Mouse (Mus musculus): Measurements from ENCODE around the gene Fscn1. TPM values are rescaled to one million over a fixed set of nuclear protein-coding genes. Genes with fewer than 3 reads are reported as not detected.
A peak's percentile ranks its signal among the peaks of the same experiment; 100 is the strongest.

The Fscn1 gene
- total RNA-seq, 2 experiments from 2014 or later: 172 to 173 TPM

DNA sequence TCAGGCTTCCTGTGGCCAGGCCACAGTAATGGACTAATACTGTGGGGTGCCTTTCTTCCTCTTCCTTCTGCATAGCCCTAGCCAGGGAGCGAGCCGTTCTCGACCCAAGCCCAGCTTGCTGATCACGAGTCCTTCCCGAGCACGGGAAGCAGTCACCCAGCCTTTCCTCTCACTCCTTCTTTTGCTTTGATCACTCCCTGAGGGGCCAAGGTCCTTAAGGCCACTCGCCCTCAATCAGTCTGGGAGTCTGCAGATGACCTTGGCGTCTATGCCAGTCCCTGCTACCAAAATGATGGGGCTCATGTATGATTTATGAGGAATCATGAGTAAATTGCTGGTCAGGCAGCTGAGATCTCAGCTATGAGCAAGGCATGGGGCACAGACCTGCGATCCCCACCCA, 37.4 kb downstream of the Fscn1 start:
- DNase-seq (ENCODE audit: low spot score in 2 of 2): no peak
- TF ChIP-seq CTCF (conservative IDR thresholded peaks at IDR 0.05): no peak
- Histone ChIP-seq H3K4me3 (no peak overlapping the region), H3K27ac (peak overlapping the region; percentile 57; the same call in 1 of the 2 replicates)

DNA sequence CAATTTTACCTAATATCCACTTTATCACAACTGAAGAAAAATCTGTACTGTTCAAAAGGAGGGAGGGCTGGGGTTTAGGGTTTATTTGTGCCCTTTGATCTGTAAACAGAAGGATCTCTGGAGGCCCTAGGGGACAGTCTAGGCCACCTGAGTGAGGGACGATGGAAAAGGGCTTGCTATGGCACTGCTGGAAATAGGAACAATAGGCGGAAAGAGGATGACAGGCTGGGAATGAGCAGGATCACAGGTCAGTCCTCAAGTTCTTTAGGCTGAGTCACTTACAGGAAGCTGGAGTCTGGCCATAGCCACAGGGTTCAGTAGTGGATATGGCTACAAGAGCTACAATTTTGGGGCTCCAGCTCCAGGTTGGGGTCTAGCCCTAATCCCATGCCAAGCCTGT, 38.0 kb downstream of the Fscn1 start:
- DNase-seq (ENCODE audit: low spot score in 2 of 2): no peak
- no peak for TF ChIP-seq CTCF (conservative IDR thresholded peaks at IDR 0.05)
- peak overlapping the region; percentile 57; the same call in 1 of the 2 replicates for H3K27ac ChIP-seq

DNA sequence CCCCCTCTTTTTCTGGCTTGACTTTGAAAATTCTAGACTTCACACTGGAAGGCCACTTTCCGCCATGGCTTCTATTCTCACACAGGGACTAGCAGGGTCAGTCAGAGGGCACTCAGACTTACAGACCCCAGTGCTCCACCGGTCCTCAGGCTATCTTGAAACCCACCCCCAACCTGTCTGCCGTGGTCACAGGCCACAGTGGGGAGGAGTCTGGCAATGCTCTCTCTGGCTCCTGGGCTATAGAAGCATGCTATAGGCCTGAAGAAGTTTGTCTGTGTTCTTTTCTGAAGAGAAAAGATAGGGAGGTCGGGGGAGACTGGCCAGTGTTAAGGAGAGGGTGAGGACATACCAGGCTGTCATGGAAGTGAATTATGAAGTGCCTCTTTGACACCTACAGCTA, 39.9 kb downstream of the Fscn1 start:
- Histone ChIP-seq H3K4me3 (no peak overlapping the region), H3K27ac (peak overlapping the region; percentile 89)
- DNase-seq (ENCODE audit: low spot score in 2 of 2): no peak
- TF ChIP-seq CTCF (conservative IDR thresholded peaks at IDR 0.05): no peak

More for the DNA sequence above, 38.0 kb downstream of the Fscn1 start:
- no peak overlapping the region for H3K4me3 ChIP-seq

DNA sequence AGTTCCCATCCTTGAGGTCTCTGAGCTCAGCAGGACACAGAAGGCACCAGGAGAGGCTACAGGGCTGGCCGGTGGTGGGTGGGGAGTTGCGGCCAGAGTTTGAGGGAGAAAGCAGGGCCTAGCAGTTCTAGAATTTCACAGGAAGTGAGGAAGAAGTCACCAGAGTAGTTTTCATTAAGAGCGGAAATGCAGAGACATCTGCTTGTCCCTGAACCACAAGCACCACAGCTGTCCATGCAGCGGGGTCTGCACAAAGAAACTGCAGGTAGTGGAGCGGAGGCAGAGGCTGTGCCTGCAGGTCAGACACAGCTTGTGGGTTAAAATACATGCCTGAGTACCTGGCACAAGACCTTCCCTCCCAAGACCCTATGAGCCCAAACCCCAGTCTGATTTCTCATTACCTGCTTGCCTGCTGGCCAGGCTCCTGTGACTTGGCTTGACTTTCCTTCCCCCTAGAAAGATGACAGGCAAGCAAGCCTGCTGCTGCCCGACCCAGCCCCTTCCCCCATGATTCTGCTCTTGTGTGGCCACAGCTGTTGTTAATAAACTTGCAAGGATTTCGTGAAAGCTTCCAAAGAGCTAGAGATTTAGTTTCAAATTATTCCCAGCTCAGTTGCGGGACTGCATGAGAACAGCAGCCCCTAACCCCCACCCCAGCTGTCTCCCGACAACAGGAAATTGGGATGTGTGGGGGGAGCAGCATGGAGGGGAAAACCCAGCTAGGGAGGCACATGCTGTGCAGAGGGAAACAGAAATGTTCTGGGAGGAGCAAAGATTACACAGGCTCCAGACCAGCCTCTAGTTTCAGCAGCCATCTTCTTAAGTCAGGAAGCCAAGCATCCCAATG, 40.7 kb downstream of the Fscn1 start:
- no peak for TF ChIP-seq CTCF (conservative IDR thresholded peaks at IDR 0.05)
- peak; percentile 67 to 73 for DNase-seq (ENCODE audit: low spot score in 2 of 2)
- H3K27ac ChIP-seq: peak overlapping the region; percentile 89
- no peak overlapping the region for H3K4me3 ChIP-seq

DNA sequence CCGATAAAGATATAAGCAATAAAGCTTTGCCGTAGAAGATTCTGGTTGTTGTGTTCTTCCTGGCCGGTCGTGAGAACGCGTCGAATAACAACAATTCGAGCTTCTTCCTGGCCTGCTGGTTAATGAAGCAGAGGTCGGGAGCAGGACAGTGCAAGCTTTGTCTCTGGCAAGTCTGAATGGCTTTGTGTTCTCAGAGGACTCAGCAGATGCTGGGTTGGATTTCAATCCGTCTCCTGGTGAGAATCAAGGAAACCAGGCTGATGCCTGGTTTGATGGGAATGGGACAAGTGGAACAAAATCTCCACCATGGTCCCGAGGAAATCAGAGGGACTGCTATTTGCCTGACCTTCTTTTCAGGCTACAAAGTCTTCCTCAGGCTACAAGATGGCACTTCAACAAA, 49.2 kb downstream of the Fscn1 start:
- no peak overlapping the region for H3K4me3 ChIP-seq
- no peak for DNase-seq (ENCODE audit: low spot score in 2 of 2)
- TF ChIP-seq CTCF (conservative IDR thresholded peaks at IDR 0.05): no peak
- peak overlapping the region; percentile 76 for H3K27ac ChIP-seq

DNA sequence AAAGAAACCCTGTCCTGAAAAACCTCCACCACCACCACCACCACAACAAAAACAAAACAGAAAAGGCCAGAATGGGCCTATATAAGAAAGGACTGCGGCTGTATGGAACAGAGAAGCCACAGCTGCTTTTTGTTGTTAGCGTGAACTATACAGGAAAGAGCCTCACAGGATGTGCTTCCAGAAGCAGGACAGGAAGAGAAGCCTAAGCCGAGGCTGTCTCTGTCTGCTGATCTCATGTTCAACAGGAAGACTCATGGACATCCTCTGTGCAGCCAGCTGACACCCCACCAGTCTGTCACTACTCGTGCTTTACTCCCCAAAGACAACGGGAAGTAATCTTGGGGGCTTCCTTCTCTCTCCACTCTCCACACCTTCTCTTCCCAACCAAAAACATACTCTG, 57.3 kb downstream of the Fscn1 start:
- H3K27ac ChIP-seq: no peak overlapping the region
- H3K4me3 ChIP-seq: no peak overlapping the region
- TF ChIP-seq CTCF (conservative IDR thresholded peaks at IDR 0.05): no peak
- no peak for DNase-seq (ENCODE audit: low spot score in 2 of 2)

Other genes with a start within 250 kb of the Fscn1 start
- 100 to 1,000 TPM; 142 to 143 TPM for gene Tnrc18, start 142.7 kb upstream of the Fscn1 start, total RNA-seq (2021)
- gene Fbxl18, start 64.9 kb upstream of the Fscn1 start, total RNA-seq (2021): 10 to 100 TPM; 36.7 to 39.9 TPM
- 1,000 to 10,000 TPM; 3,149 to 3,251 TPM for gene Actb, start 53.6 kb upstream of the Fscn1 start, total RNA-seq (2021)
- 10 to 100 TPM; 47.8 to 52.5 TPM for gene Rnf216, start 152.7 kb downstream of the Fscn1 start, total RNA-seq (2021)
- under 1 TPM; 0.07 to 0.26 TPM for gene Olfr718-ps1, start 187.2 kb downstream of the Fscn1 start, total RNA-seq (2021)
- gene Rbak, start 220.4 kb downstream of the Fscn1 start, total RNA-seq (2021): 10 to 100 TPM; 15.2 to 17.4 TPM
- not detected for gene Spdye4b, start 220.7 kb downstream of the Fscn1 start, total RNA-seq (2021)